Mouse (Mus musculus) heart, adult 2 months (tissue): ENCODE measurements around the gene Thoc5.

Experiments used
- CTCF ChIP-seq: fragments of 200-600 bp; IDR thresholded peaks from 2 replicates; pipeline ENCODE4 v1.8.1; 2022; ENCODE audit warnings: antibody characterized with exemption, mild to moderate bottlenecking, moderate library complexity
- EP300 ChIP-seq: fragments of 200-500 bp; IDR thresholded peaks from 2 replicates; pipeline ENCODE4 v1.6.1; 2011; ENCODE audit warnings: low read depth, low read length, control low read depth; ENCODE audit not compliant: insufficient read depth
- POLR2A ChIP-seq: fragments of 200-500 bp; IDR thresholded peaks from 2 replicates; pipeline ENCODE4 v1.6.1; 2011; ENCODE audit warnings: mild to moderate bottlenecking, low read depth, low read length, control low read depth; ENCODE audit not compliant: insufficient read depth

GRCm38 (mm10) chr11:4865645-4866251, 29.4 kb upstream of the Thoc5 start:
- TF ChIP-seq CTCF (peak; percentile 94), EP300 (no peak), POLR2A (no peak)
